Mouse (Mus musculus) cerebellum, postnatal 4 days (tissue): ENCODE data around the gene Cdpf1.
A peak's percentile ranks its signal among the peaks of the same experiment; 100 is the strongest.

ENCODE experiments used
- DNase-seq, 2 experiments: peaks; one replicate each; pipeline ENCODE4 v3.0.0; 2022; ENCODE audit warnings: low spot score in 2 of 2, mixed read lengths in 1 of 2

Gene Cdpf1

DNA sequence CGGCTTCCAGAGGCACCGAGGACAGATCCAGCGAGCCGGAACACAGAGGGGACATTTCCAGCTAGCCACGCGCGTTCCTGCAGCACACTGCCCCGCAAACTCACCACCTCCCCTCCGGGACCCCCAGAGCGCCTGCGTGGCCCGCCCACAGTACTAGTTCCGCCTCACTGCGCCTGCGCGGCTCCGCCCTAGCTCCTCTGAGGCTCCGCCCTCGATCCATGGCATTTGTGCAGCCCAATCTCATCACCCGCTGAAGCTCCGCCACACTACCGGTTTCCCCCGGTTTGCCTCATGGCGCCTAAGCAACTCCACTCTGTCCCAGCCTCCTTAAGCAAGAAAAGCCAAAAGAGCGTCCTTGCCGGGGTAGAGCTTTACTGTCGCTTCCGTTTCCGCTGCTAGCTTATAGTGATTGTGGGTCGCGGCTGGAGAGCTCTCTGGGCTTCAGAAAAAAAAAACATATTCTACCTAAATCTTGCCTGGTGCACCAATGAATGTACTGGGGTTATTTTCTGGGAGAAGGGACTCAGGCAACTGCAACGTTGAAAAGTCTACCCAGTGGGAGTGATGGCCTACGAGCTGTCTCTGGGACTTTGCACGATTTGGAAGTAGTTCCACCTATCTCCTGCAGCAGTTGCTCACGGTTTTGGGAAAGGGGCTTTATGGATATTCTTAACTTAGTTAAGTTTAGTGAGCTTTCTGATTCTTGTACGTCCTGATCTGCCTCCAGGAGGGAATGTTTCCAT, at the start of gene Cdpf1:
Gene Cdpf1 (minus strand): TSS at position 163 of the 743 bp plus-strand sequence.
- DNase-seq, result peak; percentile 98 to 99

DNA sequence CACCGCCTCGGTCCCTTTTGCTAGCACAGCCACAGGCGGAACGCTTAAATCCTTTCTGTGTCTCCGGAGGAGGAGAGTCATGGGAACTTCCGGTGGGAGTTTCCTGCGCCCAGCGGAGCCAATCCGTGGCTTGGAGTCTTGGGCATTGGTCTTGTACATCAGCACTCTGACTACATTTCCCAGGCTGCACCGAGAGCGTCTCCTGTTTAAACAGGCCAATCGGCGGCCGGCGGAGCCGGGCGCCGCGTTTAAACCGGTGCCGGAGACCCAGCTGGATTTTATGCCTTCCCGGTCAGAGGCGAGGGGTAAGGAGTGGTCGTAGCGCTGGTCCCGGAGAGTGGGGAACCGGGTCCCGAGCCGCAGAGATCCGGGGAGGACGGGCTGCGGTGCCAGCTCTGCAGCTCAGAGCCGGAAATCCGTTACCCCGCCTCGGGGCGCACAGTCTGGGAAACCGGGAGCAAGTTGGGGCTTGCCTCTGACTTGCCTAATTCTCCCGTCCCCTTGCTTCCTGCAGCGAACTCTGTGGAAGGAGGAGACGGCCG, 48.1 kb upstream of the Cdpf1 start, which contains the start of gene Gtse1:
Gene Gtse1 (plus strand): TSS at position 256 of the 542 bp plus-strand sequence.
- peak; percentile 80 to 91 for DNase-seq

DNA sequence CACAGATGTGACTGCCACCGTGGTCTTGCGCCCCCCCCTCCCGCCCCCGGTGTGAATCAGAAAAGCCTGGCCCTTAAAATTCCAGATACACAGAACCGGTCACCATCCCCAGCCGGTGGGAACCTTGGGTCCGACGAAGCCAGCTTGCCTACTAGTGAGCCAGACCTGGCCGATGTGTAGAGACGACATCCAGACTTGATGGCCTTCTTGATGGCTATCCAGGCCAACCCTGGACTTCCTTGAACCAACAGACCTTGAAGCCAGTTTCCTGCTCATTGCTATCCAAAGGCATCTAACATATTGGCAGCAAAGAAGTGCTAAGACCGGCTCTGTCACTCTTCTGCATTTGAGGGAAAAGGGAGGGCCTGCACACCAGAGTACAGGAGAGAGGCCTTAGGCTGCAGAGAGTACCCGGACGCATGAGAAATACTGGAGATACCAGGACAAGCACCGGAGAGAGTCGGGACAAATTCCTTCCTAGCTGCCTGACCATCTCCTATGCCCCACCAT, 47.5 kb upstream of the Cdpf1 start:
- DNase-seq, result no peak

DNA sequence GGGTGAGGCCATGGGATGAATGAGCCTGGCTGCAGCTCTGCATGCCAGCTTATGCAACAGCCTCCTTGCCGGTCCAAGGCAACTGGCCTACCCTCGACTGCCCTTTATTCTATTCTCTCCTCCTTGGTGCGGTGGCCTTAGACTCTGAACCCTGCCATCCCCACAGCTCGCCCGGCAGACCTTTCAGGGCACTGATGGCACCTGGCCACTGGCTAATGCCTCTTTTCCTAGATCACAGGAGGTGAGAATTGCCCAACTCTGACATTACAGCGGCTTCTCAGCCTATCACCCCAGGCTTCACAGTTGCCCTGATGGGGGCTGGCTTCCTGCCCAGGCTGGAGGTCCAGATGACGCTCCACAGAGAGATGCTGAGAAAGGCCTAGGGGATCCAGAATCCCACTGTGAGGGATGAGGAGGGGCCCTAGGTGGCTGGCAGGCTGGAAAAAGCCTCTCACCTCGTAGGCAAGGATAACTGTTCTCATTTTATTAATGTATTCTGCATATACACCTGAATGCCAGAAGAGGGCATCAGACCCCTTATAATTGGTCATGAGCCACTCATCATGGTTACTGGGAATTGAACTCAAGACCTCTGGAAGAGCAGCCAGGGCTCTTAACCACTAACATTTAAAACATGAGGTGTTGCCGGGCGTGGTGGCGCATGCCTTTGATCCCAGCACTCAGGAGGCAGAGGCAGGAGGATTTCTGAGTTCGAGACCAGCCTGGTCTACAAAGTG, 40.3 kb upstream of the Cdpf1 start:
- no peak for DNase-seq

DNA sequence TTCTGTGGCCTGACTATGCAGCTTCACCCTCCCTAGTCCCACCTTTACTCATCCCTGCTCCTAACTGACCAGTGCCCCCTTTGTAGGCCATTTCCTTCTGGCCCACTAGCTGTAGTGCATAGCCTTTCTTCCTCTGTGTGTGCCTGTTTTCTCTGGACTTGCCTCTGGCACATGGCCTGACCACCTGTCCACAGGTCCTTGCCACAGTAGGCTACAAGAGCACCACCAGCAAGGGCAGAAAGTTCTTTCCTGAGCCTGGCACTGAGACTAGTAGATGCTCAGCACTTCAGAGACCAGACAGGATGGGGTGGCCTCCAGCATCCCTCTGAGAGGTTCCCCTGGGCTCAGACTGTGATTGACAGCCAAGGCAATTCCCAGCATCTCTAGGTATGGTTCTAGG, 33.6 kb upstream of the Cdpf1 start:
- no peak for DNase-seq

DNA sequence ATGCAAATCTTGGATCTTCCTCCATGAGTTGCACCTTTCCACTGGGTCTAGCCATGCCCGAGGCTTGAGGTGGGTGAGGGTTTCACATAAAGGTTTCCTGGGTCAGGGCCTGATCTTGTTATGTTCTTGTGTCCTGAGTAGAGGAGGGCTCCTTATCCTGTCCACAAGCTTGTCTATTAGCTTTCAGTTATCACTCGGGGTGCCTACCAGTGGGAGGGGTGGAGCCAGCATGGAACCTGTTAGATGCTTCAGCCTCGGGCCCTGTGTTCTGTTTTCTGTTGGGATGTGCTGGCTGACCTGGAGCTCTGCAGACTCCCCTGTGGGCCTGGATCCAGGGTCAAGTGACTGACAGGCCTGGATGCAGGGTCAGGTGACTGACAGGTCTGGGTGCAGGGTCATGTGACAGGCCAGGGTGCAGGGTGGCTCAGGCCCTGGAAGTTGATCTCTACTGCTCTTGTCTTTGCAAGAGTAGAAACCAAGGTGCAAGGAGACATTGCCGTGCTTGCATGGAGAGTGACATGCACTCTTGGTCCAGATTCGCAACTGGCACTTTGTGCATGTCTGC, 30.4 kb upstream of the Cdpf1 start:
- DNase-seq, result no peak

DNA sequence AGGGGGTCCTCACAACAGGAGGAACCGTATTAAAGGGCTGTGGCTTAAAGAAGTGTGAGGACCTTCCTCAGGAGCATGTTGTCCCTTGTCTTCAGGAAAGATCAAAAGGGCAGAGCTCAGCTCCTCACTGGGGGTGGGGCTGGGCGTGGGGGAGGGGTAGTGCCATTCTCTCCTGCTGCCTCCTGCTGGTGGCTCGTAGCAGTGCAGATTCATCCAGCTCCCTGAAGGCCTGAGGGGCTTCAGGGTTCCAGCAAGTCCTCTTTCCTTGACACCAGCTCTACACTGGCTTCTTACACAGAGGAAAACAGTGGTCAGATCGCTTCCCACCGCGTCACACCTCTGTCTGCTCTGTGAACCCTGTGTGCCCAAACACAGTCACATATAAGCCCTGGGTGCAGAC, 29.5 kb upstream of the Cdpf1 start:
- DNase-seq, result peak in 1 of 2 experiments; percentile 23

DNA sequence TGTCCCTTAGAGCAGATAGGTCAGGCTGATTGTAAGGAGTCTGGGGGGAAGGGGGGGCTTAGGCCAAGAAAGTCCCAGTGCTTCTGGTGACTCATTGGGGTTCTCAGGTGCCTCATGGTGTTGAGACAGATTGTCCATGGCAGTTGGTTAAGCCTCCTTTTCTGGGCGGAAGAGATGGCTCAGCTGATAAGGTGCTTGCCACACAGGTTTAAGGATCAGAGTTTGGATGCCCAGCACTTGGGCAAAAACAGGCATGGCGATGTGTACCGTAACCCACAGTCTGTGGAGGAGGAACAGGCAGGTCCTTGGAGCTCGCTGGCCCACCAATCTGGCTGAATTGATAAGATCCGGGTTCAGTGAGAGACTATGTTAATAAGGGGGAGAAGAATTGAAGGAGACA, 25.4 kb upstream of the Cdpf1 start:
- no peak for DNase-seq

DNA sequence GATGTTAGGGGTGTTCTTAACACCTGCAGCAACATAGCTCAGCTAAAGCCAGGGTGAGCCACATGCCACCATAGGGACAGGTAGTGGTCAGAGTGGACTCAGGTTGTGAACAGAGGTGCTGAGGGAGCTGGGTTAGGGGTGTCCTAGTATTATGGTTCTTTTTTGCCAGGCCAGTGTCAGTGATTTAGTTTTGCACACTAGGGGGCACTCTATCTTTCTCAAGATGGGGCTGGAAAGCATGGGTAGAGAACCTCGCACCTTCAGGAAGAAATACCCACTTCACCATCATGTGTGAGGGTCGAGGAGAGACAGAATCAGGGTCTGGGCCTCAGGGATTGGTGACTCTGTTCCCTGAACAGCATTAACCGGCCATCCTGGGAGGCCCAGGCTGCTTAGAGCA, 23.8 kb upstream of the Cdpf1 start:
- no peak for DNase-seq

DNA sequence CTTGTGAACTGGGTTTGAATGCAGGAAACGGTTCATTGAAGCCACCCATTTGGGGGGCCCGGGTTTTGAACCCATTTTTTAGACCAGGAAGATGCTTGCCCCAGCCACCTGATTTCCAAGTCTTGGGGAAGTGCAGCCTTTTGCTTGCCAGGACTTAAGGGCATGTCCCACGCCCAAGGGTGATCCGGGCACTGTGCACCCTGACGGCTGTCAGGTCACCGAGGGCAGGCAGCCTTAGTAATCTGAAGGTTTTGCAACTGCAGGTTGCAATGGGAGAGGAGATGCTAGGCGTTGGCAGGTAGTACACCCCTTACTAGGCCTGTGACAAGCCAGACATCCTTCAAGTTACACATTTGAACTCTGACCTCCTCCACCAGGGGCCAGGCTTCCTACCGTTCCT, 21.1 kb upstream of the Cdpf1 start:
- DNase-seq, result no peak

DNA sequence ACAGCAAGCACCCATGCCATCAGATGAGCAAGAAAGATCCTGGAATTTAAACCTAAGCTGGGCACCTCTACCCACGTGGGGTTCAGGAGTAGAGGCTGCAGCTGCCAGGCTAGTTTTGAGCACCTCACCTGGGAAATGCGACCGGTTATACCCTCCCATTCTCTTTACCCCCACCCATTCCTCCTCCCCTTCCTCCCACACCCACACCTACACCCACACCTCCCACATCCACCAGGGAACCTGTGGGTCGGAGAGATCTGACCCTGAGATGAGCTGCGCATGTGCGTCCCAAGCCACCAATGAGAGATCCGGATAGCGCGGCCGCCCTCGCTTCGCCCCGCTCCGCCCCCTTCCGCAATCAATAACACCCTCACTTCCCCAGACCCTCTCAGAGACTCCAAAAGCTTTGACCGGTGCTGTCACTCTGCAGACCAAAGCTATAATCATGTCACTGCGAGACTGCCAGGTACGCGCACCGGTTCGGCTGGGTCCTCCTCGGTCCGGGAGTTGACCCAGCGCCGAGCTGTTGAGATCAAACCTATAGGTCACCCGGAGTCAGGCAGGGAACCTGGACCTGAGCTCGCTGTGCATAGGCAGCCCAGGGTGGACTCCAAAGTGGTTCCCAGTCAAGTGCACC, 20.6 kb upstream of the Cdpf1 start, which contains the start of gene Ttc38:
Gene Ttc38 (plus strand): TSS at position 353 of the 637 bp plus-strand sequence.
- DNase-seq, result peak; percentile 55 to 70

DNA sequence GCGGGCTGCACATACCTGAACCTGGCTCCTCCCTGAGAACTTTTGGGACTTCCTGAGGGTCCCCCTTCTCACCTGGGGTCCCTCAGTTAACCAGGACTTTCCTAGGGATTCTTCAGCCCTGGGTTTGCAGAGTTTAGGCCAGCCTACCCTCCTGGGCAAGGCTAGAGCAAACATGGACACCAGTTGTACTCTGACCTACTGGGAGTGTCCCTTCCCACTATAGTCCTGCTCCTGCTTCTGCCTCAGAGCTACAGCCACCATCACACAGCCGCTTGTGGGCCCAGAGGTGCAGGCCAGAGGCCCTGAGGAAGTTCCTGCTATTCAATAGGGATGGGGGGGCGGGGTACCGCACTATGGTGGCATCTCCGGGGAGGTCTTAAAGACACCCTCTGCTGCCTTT, 18.0 kb upstream of the Cdpf1 start:
- no peak for DNase-seq

DNA sequence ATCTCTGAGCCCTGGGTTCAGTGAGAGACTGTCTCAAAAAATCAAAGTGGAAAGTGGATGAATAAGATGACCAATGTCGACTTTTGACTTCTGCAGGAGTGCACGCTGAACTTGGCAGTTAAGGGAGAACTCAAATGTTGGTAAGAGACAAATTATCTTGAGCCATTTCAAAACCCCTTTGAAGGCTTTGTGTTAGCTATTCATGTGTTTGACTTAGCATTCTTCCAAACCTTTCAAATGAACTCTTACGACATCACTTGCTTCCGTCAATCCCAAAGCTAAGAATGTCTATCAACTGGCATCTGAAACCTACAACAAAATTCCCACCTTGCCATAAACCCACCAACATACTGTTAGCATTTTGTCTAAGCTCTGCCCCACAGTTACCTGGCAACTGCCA, 16.6 kb upstream of the Cdpf1 start:
- no peak for DNase-seq

DNA sequence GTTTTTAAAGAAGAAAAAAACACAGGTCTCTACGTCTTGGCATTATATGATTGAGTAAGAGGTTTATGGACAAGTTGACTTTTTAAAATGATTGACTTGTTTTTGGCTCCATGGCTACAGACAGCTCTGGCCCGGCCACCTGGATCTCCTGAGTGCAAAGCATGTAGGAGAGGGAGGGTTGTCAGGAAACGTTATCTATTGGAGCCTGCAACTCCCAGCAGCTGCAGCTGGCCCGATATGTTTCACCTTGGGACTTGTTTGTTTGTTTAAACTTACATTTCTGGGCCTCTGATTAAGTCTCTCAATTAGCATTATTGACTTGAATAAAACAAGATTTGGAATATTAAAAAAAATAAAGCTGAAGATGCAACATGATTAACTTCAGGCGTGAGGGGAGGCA, 15.2 kb upstream of the Cdpf1 start:
- DNase-seq, result no peak

DNA sequence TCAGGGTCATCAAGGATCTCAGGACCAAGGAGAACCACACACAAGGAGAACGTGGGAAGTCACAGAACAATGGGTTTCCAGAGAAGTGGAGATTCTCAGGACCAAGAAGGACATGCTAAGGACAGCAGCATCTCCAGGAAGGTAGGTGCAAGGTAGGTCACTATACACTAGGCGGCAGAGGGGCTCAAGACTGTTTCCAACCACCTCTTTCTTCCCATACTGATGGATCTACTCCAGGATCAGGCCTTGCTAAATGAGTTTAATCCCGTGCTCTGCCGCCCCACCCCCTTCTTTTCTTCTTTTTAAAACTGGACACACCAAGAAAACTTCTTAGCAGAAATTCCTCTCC, 10.5 kb upstream of the Cdpf1 start:
- DNase-seq, result no peak

DNA sequence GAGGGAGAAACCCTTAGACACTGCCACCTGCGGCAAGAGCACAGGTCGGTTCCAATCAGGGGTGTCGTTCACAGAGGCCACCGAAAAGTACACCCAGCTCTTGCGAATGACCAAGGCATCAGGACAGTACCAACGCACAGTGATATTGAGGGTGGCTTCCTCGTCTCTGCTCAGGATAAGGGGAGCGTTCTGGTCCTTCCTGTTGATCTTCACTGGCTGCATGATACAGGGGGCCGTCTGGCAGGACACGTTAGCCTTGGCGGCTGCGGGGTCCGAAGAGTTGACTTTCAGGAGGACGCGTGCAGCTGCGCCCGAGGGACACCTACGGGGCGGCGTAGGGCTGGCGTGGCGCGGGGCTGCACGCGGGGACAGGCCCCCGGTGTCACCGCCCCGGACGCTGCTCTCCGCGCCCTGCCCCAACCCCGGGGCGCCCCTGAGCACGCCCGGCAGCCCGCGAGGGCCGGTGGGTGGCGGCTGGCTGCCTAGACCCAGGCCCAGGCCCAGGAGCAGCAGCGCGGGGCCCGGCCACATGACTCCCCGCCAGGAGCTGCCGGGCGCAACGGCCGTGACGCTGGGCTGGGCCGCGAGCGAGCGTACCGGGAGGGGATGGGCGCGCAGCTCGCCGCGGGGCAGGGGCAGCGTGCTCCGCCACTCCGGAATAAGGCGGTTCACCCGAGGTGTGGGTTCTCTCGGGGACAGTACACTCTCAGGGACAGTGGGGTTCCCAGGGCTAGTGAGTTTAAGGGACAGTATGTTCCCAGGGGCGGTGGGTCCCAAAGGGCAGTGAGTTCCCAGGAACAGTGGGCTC, 9.9 kb upstream of the Cdpf1 start, which contains the start of gene Pkdrej:
Gene Pkdrej (minus strand): TSS at position 532 of the 808 bp plus-strand sequence.
- peak in 1 of 2 experiments; percentile 32 for DNase-seq

DNA sequence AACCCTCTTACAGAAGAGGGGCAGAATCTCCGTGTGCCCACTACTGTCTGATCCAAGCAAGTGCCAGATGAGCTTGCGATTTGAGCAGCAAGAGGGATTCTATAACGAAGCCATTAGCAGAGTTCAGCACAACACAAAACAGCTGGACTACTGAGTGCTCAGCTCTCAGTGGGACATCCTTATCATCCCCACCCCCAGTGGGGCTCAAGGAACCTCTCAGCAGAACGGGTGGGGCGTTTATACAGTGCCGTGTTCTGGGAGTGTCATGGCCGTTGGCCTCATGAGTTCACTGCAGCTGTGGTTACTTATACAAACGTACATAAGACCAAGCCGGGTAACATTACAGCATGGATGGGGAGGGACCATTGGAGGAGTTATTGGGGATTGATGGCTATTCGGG, 1.9 kb upstream of the Cdpf1 start:
- no peak for DNase-seq

DNA sequence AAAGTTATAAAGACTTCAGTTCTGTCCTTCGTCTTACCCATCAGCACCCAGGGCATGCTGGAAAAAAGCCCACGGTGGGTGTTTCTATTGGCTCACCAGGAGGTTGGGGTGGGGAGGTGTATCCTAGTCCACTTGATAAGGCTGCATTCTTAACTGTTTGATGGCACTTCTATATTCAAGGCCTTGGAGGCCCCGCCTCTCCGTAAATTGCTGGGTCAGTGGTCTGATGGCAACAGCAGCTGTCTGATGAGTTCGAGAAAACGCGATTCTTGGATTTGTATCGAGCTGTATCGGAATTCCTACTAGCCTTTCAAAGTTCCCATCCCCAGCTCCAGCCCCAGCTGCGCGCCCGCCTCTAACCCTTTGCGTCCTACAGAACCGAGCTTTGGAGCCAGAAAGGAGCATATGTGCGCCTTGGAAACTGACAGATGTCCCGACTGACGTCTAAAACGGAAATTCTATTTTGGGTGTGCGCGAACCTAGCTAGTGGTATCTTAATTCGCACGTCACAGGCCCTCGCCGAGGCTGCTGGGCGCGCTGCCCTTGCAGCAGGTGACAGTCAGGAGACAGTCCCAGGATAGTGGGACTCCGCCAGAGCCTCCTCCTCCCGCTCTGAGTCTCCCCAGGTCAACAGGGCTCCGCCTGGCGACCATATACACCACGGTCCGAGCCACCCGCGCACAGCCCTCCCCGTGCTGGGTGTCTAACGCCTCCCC, 533 bp downstream of the Cdpf1 start:
- DNase-seq, result peak in 1 of 2 experiments; percentile 19

DNA sequence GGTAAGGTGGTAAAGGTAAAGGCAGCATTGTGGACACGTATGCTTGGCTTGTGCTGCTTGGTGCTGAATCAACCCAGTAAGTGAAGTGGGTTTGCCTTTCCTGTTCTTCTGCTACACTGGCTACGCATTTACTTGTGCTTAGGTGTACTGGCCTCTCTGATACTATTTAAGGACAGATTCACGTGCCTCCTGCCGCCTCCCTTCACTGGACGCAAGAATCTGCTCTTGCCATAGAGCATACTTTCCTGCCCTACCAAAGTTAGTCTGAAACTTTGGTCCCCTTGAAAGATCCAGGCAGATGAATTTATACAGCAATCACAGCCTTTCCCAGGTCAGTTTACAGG, 1.1 kb downstream of the Cdpf1 start:
- no peak for DNase-seq

DNA sequence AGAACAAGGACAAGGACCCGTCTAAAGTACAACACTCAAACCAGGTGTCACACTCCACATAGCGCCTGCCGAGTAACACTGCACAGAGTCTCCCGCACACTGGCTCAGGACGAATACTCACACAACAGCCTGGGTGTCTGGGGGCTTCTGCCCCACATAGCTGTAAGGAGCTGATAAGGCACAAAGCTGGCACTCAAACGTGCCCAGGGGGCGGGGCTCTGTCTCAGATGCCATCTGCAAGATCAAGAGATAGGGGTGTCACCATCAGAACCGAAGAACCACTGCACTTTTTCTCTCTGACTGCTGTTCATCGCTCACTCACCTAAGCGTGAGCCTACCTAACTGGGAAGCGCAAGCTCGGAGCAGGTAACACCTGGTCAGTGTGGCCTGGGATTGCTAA, 2.4 kb downstream of the Cdpf1 start:
- DNase-seq, result no peak
